Mouse (Mus musculus) ovary, postnatal 36 days (tissue): ENCODE results near the gene Nup93.
"Not testable (repeated sequence)": the region's sequence is repeated elsewhere in the genome, so short reads cannot be mapped to it uniquely, and the experiment has no call there.

Source experiments
- DNase-seq: peaks from one replicate; pipeline ENCODE4 v3.0.0; 2022; ENCODE audit warnings: low spot score, mixed read lengths

Nup93 gene

GRCm38 (mm10) chr8:94214252-94215173 lies at the start of gene Nup93:
Nup93 (plus strand) TSS chr8:94214564.
- peak; percentile 97 for DNase-seq

GRCm38 (mm10) chr8:94165772-94166171 lies 48.6 kb upstream of the Nup93 start:
- not testable (repeated sequence) for DNase-seq

GRCm38 (mm10) chr8:94167244-94167643 lies 47.1 kb upstream of the Nup93 start:
- DNase-seq: peak; percentile 89

GRCm38 (mm10) chr8:94169547-94169946 lies 44.8 kb upstream of the Nup93 start:
- no peak for DNase-seq

GRCm38 (mm10) chr8:94171321-94171755 lies 43.0 kb upstream of the Nup93 start:
- DNase-seq: no peak

- peak; percentile 78 for DNase-seq
Observed at GRCm38 (mm10) chr8:94172075-94172808, 42.1 kb upstream of the Nup93 start, which contains the start of gene Mt2. Mt2 (plus strand) TSS chr8:94172664.

- no peak for DNase-seq
Observed at GRCm38 (mm10) chr8:94172809-94173732, 41.3 kb upstream of the Nup93 start.

GRCm38 (mm10) chr8:94173848-94174403 lies 40.4 kb upstream of the Nup93 start:
- DNase-seq: no peak

GRCm38 (mm10) chr8:94174619-94175213 lies 39.6 kb upstream of the Nup93 start:
- DNase-seq: no peak

- no peak for DNase-seq
Observed at GRCm38 (mm10) chr8:94177716-94178390, 36.5 kb upstream of the Nup93 start.

- peak; percentile 91 for DNase-seq
Observed at GRCm38 (mm10) chr8:94178857-94179712, 35.3 kb upstream of the Nup93 start, which contains the start of gene Mt1. Mt1 (plus strand) TSS chr8:94179082.

GRCm38 (mm10) chr8:94179713-94180560 lies 34.4 kb upstream of the Nup93 start:
- peak; percentile 41 for DNase-seq

GRCm38 (mm10) chr8:94180561-94180908 lies 33.8 kb upstream of the Nup93 start:
- DNase-seq: no peak

GRCm38 (mm10) chr8:94182055-94182929 lies 32.1 kb upstream of the Nup93 start:
- DNase-seq: no peak

GRCm38 (mm10) chr8:94183117-94183516 lies 31.2 kb upstream of the Nup93 start:
- peak; percentile 84 for DNase-seq

GRCm38 (mm10) chr8:94184357-94184843 lies 30.0 kb upstream of the Nup93 start:
- no peak for DNase-seq

- DNase-seq: no peak
Observed at GRCm38 (mm10) chr8:94185791-94186190, 28.6 kb upstream of the Nup93 start.
